Mouse (Mus musculus): ENCODE results near the gene Sfrp4.

- TF ChIP-seq POLR2A (IDR thresholded peaks at IDR 0.05; ENCODE audit: control insufficient read depth, extremely low read depth, insufficient read depth, low read length, poor library complexity) (no peak), CTCF (IDR thresholded peaks at IDR 0.05; ENCODE audit: borderline replicate concordance, control insufficient read depth, extremely low read depth, insufficient read depth, low read length, poor library complexity) (no peak)
Observed at GRCm38 (mm10) chr13:19643519-19643918, 20.6 kb downstream of the Sfrp4 start.
